Mouse (Mus musculus): ENCODE measurements around the gene Ebi3. TPM values are rescaled to one million over a fixed set of nuclear protein-coding genes. Genes with fewer than 3 reads are reported as not detected.
A peak's percentile ranks its signal among the peaks of the same experiment; 100 is the strongest.

Ebi3 gene
- polyA plus RNA-seq, 1 experiment from 2014 or later, result 2.3 TPM

DNA sequence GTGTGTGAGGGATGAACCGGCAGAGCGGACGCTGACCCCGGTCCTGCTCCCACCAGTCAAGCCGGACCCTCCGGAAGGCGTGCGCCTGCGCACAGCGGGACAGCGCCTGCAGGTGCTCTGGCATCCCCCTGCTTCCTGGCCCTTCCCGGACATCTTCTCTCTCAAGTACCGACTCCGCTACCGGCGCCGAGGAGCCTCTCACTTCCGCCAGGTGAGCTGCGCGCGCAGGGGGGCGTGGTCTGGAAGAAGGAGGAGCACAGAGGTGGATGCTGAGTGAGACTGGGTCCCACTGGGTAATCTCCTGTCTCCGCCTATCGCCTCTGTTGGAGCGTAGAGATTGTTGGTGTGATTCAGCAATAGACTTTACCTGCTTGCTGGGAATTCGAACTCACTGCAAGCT, 3.7 kb downstream of the Ebi3 start:
- no peaks in the 10 kb centered on the region for H3K36me3 ChIP-seq (ENCODE audit: control insufficient read depth, insufficient read depth, low read length)
- no peak overlapping the region for H3K27ac ChIP-seq (ENCODE audit: low read depth, low read length)
- ATAC-seq (ENCODE audit: insufficient read depth, low FRiP score, low TSS enrichment), result 0 out of 2 replicates have a peak, but pooled peaks have one; percentile 6
- H3K27me3 ChIP-seq (ENCODE audit: control insufficient read depth, insufficient read depth, low read length), result no peaks in the 10 kb centered on the region
- peak overlapping the region; percentile 38 for H3K9ac ChIP-seq (ENCODE audit: low read length)
- H3K4me2 ChIP-seq (ENCODE audit: low read depth), result peak overlapping the region; percentile 60
- 2% methylated on average over 26 of the region's 26 CpGs for WGBS
- H3K9me3 ChIP-seq (ENCODE audit: control insufficient read depth, low read length), result no peaks in the 10 kb centered on the region
- DNase-seq (ENCODE audit: low spot score), result peak; percentile 75
- peak overlapping the region; percentile 32 for H3K4me3 ChIP-seq (ENCODE audit: low read depth, low read length)
- H3K4me1 ChIP-seq (ENCODE audit: control insufficient read depth, insufficient read depth, low read length), result peaks cover 3% of the 10 kb centered on the region; the same call in 1 of the 2 replicates

- H3K9ac ChIP-seq (ENCODE audit: low read length), result peak overlapping the region; percentile 38; the same call in 1 of the 2 replicates
- no peak for DNase-seq (ENCODE audit: low spot score)
- no peak for ATAC-seq (ENCODE audit: insufficient read depth, low FRiP score, low TSS enrichment)
- no peaks in the 10 kb centered on the region; the same call in 1 of the 2 replicates for H3K36me3 ChIP-seq (ENCODE audit: control insufficient read depth, insufficient read depth, low read length)
- H3K4me3 ChIP-seq (ENCODE audit: low read depth, low read length), result peak overlapping the region; percentile 32
- no peaks in the 10 kb centered on the region for H3K9me3 ChIP-seq (ENCODE audit: control insufficient read depth, low read length)
- WGBS, result 34% methylated on average over 6 of the region's 6 CpGs
- peak overlapping the region; percentile 60 for H3K4me2 ChIP-seq (ENCODE audit: low read depth)
- H3K27ac ChIP-seq (ENCODE audit: low read depth, low read length), result no peak overlapping the region
- H3K27me3 ChIP-seq (ENCODE audit: control insufficient read depth, insufficient read depth, low read length), result no peaks in the 10 kb centered on the region
- peaks cover 3% of the 10 kb centered on the region; the same call in 1 of the 2 replicates for H3K4me1 ChIP-seq (ENCODE audit: control insufficient read depth, insufficient read depth, low read length)
These were observed 4.2 kb downstream of the Ebi3 start for GRCm38 (mm10) chr17:55956591-55956990.

- peak; percentile 81 for DNase-seq (ENCODE audit: low spot score)
- WGBS, result 14% methylated on average over 9 of the region's 9 CpGs
- Histone ChIP-seq H3K4me1 (ENCODE audit: control insufficient read depth, insufficient read depth, low read length) (peaks cover 3% of the 10 kb centered on the region; the same call in 1 of the 2 replicates), H3K27me3 (ENCODE audit: control insufficient read depth, insufficient read depth, low read length) (no peaks in the 10 kb centered on the region), H3K4me2 (ENCODE audit: low read depth) (no peak overlapping the region), H3K4me3 (ENCODE audit: low read depth, low read length) (no peak overlapping the region), H3K27ac (ENCODE audit: low read depth, low read length) (no peak overlapping the region), H3K9me3 (ENCODE audit: control insufficient read depth, low read length) (no peaks in the 10 kb centered on the region), H3K36me3 (ENCODE audit: control insufficient read depth, insufficient read depth, low read length) (no peaks in the 10 kb centered on the region; the same call in 1 of the 2 replicates), H3K9ac (ENCODE audit: low read length) (no peak overlapping the region)
- peak; percentile 38; the same call in 1 of the 2 replicates for ATAC-seq (ENCODE audit: insufficient read depth, low FRiP score, low TSS enrichment)
These were observed 4.7 kb downstream of the Ebi3 start for GRCm38 (mm10) chr17:55957168-55957567.

- peaks cover 3% of the 10 kb centered on the region; the same call in 1 of the 2 replicates for H3K4me1 ChIP-seq (ENCODE audit: control insufficient read depth, insufficient read depth, low read length)
- DNase-seq (ENCODE audit: low spot score), result no peak
- H3K9ac ChIP-seq (ENCODE audit: low read length), result peak overlapping the region; percentile 55
- no peaks in the 10 kb centered on the region for H3K27me3 ChIP-seq (ENCODE audit: control insufficient read depth, insufficient read depth, low read length)
- ATAC-seq (ENCODE audit: insufficient read depth, low FRiP score, low TSS enrichment), result no peak
- peak overlapping the region; percentile 47 for H3K4me3 ChIP-seq (ENCODE audit: low read depth, low read length)
- no peak overlapping the region for H3K27ac ChIP-seq (ENCODE audit: low read depth, low read length)
- 78% methylated on average over 13 of the region's 13 CpGs for WGBS
- H3K9me3 ChIP-seq (ENCODE audit: control insufficient read depth, low read length), result no peaks in the 10 kb centered on the region
- H3K4me2 ChIP-seq (ENCODE audit: low read depth), result peak overlapping the region; percentile 43
- no peaks in the 10 kb centered on the region; the same call in 1 of the 2 replicates for H3K36me3 ChIP-seq (ENCODE audit: control insufficient read depth, insufficient read depth, low read length)
These were observed 5.5 kb downstream of the Ebi3 start for GRCm38 (mm10) chr17:55957726-55958583.

DNA sequence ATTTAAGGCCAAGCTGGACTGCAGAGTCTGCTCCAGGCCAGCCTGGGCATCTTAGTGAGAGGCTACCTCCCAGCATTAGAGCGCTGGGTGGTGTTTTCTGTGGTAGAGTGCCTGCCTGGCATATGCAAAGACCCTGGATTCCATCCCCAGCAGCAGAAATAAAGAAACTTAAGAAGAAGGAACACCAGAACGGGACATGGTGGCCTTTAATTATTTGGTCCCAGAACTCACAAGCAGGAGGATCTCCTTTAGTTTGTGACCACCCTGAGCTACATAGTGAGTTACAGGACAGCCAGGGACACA, 6.1 kb downstream of the Ebi3 start:
- no peaks in the 10 kb centered on the region for H3K27me3 ChIP-seq (ENCODE audit: control insufficient read depth, insufficient read depth, low read length)
- H3K9ac ChIP-seq (ENCODE audit: low read length), result peak overlapping the region; percentile 55
- ATAC-seq (ENCODE audit: insufficient read depth, low FRiP score, low TSS enrichment), result no peak
- 30% methylated on average over 2 of the region's 2 CpGs for WGBS
- no peak for DNase-seq (ENCODE audit: low spot score)
- no peaks in the 10 kb centered on the region for H3K9me3 ChIP-seq (ENCODE audit: control insufficient read depth, low read length)
- H3K27ac ChIP-seq (ENCODE audit: low read depth, low read length), result peak overlapping the region; percentile 1; the same call in 1 of the 2 replicates
- H3K4me2 ChIP-seq (ENCODE audit: low read depth), result peak overlapping the region; percentile 43
- H3K36me3 ChIP-seq (ENCODE audit: control insufficient read depth, insufficient read depth, low read length), result no peaks in the 10 kb centered on the region; the same call in 1 of the 2 replicates
- H3K4me3 ChIP-seq (ENCODE audit: low read depth, low read length), result peak overlapping the region; percentile 47
- H3K4me1 ChIP-seq (ENCODE audit: control insufficient read depth, insufficient read depth, low read length), result peaks cover 3% of the 10 kb centered on the region; the same call in 1 of the 2 replicates

- 0% methylated on average over 45 of the region's 46 CpGs for WGBS
- Histone ChIP-seq H3K4me1 (ENCODE audit: control insufficient read depth, insufficient read depth, low read length) (peaks cover 3% of the 10 kb centered on the region; the same call in 1 of the 2 replicates), H3K27me3 (ENCODE audit: control insufficient read depth, insufficient read depth, low read length) (no peaks in the 10 kb centered on the region), H3K9me3 (ENCODE audit: control insufficient read depth, low read length) (no peaks in the 10 kb centered on the region), H3K9ac (ENCODE audit: low read length) (peak within 1 kb of the TSS; percentile 55), H3K36me3 (ENCODE audit: control insufficient read depth, insufficient read depth, low read length) (no peaks in the 10 kb centered on the region; the same call in 1 of the 2 replicates), H3K4me2 (ENCODE audit: low read depth) (peak within 1 kb of the TSS; percentile 43), H3K4me3 (ENCODE audit: low read depth, low read length) (peak within 1 kb of the TSS; percentile 47), H3K27ac (ENCODE audit: low read depth, low read length) (peak within 1 kb of the TSS; percentile 91)
- peak; percentile 95 for DNase-seq (ENCODE audit: low spot score)
- peak; percentile 88 for ATAC-seq (ENCODE audit: insufficient read depth, low FRiP score, low TSS enrichment)
These were observed 6.7 kb downstream of the Ebi3 start, which contains the start of gene Yju2 for GRCm38 (mm10) chr17:55958918-55959728. TSS of gene Yju2 (plus strand) at chr17:55959099.

- Histone ChIP-seq H3K27ac (ENCODE audit: low read depth, low read length) (0 out of 2 replicates have a peak overlapping the region, but pooled peaks have one; percentile 91), H3K9ac (ENCODE audit: low read length) (peak overlapping the region; percentile 16; the same call in 1 of the 2 replicates), H3K4me1 (ENCODE audit: control insufficient read depth, insufficient read depth, low read length) (peaks cover 3% of the 10 kb centered on the region; the same call in 1 of the 2 replicates), H3K9me3 (ENCODE audit: control insufficient read depth, low read length) (no peaks in the 10 kb centered on the region), H3K4me3 (ENCODE audit: low read depth, low read length) (peak overlapping the region; percentile 47), H3K27me3 (ENCODE audit: control insufficient read depth, insufficient read depth, low read length) (no peaks in the 10 kb centered on the region), H3K36me3 (ENCODE audit: control insufficient read depth, insufficient read depth, low read length) (peaks cover 2% of the 10 kb centered on the region), H3K4me2 (ENCODE audit: low read depth) (peak overlapping the region; percentile 42)
- no peak for DNase-seq (ENCODE audit: low spot score)
- 83% methylated on average over 10 of the region's 10 CpGs for WGBS
- ATAC-seq (ENCODE audit: insufficient read depth, low FRiP score, low TSS enrichment), result no peak
These were observed 7.7 kb downstream of the Ebi3 start for GRCm38 (mm10) chr17:55959946-55960740.

- H3K4me2 ChIP-seq (ENCODE audit: low read depth), result no peak overlapping the region
- peaks cover 2% of the 10 kb centered on the region for H3K36me3 ChIP-seq (ENCODE audit: control insufficient read depth, insufficient read depth, low read length)
- no peak for ATAC-seq (ENCODE audit: insufficient read depth, low FRiP score, low TSS enrichment)
- no peak overlapping the region for H3K27ac ChIP-seq (ENCODE audit: low read depth, low read length)
- H3K9ac ChIP-seq (ENCODE audit: low read length), result no peak overlapping the region
- H3K4me3 ChIP-seq (ENCODE audit: low read depth, low read length), result no peak overlapping the region
- DNase-seq (ENCODE audit: low spot score), result no peak
- H3K9me3 ChIP-seq (ENCODE audit: control insufficient read depth, low read length), result no peaks in the 10 kb centered on the region
- H3K27me3 ChIP-seq (ENCODE audit: control insufficient read depth, insufficient read depth, low read length), result no peaks in the 10 kb centered on the region
- peaks cover 3% of the 10 kb centered on the region; the same call in 1 of the 2 replicates for H3K4me1 ChIP-seq (ENCODE audit: control insufficient read depth, insufficient read depth, low read length)
These were observed 8.4 kb downstream of the Ebi3 start for GRCm38 (mm10) chr17:55960791-55961190.
